Mouse (Mus musculus) neural tube, embryonic 15.5 days (tissue): ENCODE results near the gene Fam89a. TPM values are rescaled to one million over a fixed set of nuclear protein-coding genes. Genes with fewer than 3 reads are reported as not detected.
A peak's percentile ranks its signal among the peaks of the same experiment; 100 is the strongest.

ENCODE experiments used
- ATAC-seq: fragments of 200-750 bp; cut with Nextera tagmentation; 2 replicates; pipeline ENCODE4 v1.8.0; 2017; ENCODE audit warnings: mild to moderate bottlenecking, moderate TSS enrichment, moderate library complexity; ENCODE audit not compliant: low FRiP score
- H3K27ac ChIP-seq: fragments of 300-500 bp; sonication (generic); replicated peaks from 2 replicates; pipeline ENCODE4 v1.5.1; 2015; ENCODE audit warnings: mild to moderate bottlenecking, inconsistent platforms
- H3K27me3 ChIP-seq: fragments of 300-500 bp; sonication (generic); replicated peaks from 2 replicates; pipeline ENCODE4 v1.6.1; 2015; ENCODE audit warnings: inconsistent platforms
- H3K36me3 ChIP-seq: fragments of 300-500 bp; sonication (generic); 2 replicates; pipeline ENCODE4 v1.6.1; 2015; ENCODE audit warnings: inconsistent platforms
- H3K4me1 ChIP-seq: fragments of 300-500 bp; sonication (generic); 2 replicates; pipeline ENCODE4 v1.6.1; 2015; ENCODE audit warnings: inconsistent platforms
- H3K4me2 ChIP-seq: fragments of 300-500 bp; sonication (generic); 2 replicates; pipeline ENCODE4 v1.6.1; 2015; ENCODE audit warnings: inconsistent platforms, mild to moderate bottlenecking, moderate library complexity
- H3K4me3 ChIP-seq: fragments of 300-500 bp; sonication (generic); replicated peaks from 2 replicates; pipeline ENCODE4 v1.5.1; 2015; ENCODE audit warnings: mild to moderate bottlenecking, inconsistent platforms
- H3K9ac ChIP-seq: fragments of 300-500 bp; sonication (generic); replicated peaks from 2 replicates; pipeline ENCODE4 v1.6.1; 2015; ENCODE audit warnings: mild to moderate bottlenecking, inconsistent platforms
- H3K9me3 ChIP-seq: fragments of 300-500 bp; sonication (generic); replicated peaks from 2 replicates; pipeline ENCODE4 v1.6.1; 2016; ENCODE audit warnings: inconsistent platforms
- WGBS: fragments of 180-500 bp; shearing (Covaris S2); methylation state at CpG from one replicate; pipeline ENCODE4 v1.1.7; 2015; ENCODE audit warnings: mixed read lengths; 5-methylcytosine and 5-hydroxymethylcytosine counted together
- polyA plus RNA-seq: library from polyadenylated mRNA; unstranded; fragments of >200 nt; fragmentation: Nextera tagmentation; extraction: Ambion mirVana; gene quantifications from 2 replicates; pipeline ENCODE4 v1.2.1, GENCODE M21; 2015

The Fam89a gene
- polyA plus RNA-seq, 1 experiment from 2014 or later = 3.8 TPM

GRCm38 (mm10) chr8:124752325-124752862 lies 762 bp upstream of the Fam89a start:
- H3K27me3 ChIP-seq = peaks cover 57% of the 10 kb centered on the region
- whole genome bisulfite sequencing = 38% methylated on average over 21 of the region's 21 CpGs
- no peak for ATAC-seq

GRCm38 (mm10) chr8:124751191-124751590 lies 441 bp downstream of the Fam89a start:
- WGBS = under 1% methylated on average over 31 of the region's 31 CpGs
- Histone ChIP-seq H3K9ac (peak overlapping the region; percentile 37), H3K4me1 (peaks cover 19% of the 10 kb centered on the region), H3K9me3 (no peaks in the 10 kb centered on the region), H3K27ac (no peak overlapping the region), H3K4me2 (peak overlapping the region; percentile 67), H3K36me3 (no peaks in the 10 kb centered on the region), H3K27me3 (peaks cover 57% of the 10 kb centered on the region), H3K4me3 (peak overlapping the region; percentile 43)
- ATAC-seq = no peak

More at GRCm38 (mm10) chr8:124752325-124752862, 762 bp upstream of the Fam89a start:
- Histone ChIP-seq H3K4me3 (peak overlapping the region; percentile 43; the same call in 1 of the 2 replicates), H3K9me3 (no peaks in the 10 kb centered on the region), H3K36me3 (no peaks in the 10 kb centered on the region), H3K4me1 (peaks cover 19% of the 10 kb centered on the region), H3K4me2 (peak overlapping the region; percentile 67), H3K27ac (no peak overlapping the region), H3K9ac (no peak overlapping the region)

DNA sequence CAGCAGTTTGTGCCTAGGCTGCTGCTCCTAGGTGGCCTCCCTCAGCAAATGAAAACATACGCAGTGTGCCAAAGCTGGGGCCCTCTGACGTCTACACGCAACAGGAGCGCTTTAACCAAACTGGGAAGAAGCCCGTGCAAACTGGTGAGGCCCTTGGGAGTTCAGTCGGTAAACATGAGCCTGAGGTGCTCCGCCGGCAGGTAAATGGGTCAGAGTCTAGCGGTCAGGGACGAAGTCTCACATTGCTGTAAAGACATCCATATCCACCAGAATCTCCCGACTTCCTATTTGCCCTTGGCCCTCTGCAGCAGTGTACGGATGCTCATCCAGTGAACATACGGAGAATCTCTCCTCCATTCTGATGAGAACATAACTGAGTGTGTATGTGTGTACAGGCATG lies 5.0 kb downstream of the Fam89a start:
- peaks cover 31% of the 10 kb centered on the region for H3K27me3 ChIP-seq
- no peak overlapping the region for H3K27ac ChIP-seq
- no peak overlapping the region for H3K4me3 ChIP-seq
- H3K4me2 ChIP-seq = no peak overlapping the region
- no peaks in the 10 kb centered on the region for H3K9me3 ChIP-seq
- H3K4me1 ChIP-seq = peaks cover 9% of the 10 kb centered on the region
- H3K36me3 ChIP-seq = no peaks in the 10 kb centered on the region
- ATAC-seq = no peak
- H3K9ac ChIP-seq = no peak overlapping the region
- WGBS = 81% methylated on average over 13 of the region's 13 CpGs

GRCm38 (mm10) chr8:124739268-124739667 lies 12.4 kb downstream of the Fam89a start:
- Histone ChIP-seq H3K27ac (no peak overlapping the region), H3K27me3 (no peaks in the 10 kb centered on the region), H3K4me2 (no peak overlapping the region), H3K4me1 (no peaks in the 10 kb centered on the region), H3K4me3 (no peak overlapping the region), H3K36me3 (peaks cover 19% of the 10 kb centered on the region), H3K9me3 (no peaks in the 10 kb centered on the region), H3K9ac (no peak overlapping the region)
- ATAC-seq = peak; percentile 17; the same call in 1 of the 2 replicates
- 79% methylated on average over 1 of the region's 1 CpGs for WGBS

DNA sequence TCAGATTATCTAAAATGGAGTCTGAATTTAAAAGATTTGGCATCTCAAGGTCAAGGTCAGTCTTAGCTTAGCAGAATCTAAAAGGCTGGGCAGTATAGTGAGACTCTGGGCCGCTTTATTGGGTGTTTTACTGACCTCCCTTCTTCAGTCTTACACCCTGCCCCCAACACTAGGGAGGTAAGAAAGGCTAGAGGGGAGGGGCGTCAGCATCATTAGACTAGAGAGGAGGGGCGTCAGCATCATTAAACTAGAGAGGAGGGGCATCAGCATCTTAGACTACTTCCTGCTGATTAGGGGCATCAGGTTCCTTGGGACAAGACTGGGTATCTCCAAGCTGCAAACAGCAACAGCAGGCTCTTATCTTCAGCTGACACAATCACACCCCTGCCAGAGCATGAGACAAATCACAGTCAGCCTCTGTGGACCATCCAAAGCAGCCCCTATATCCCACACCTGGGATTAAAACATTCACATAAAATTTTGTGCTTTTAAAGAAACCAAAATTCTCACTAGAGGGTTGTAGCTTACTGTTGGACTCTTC lies 16.2 kb downstream of the Fam89a start:
- no peak overlapping the region for H3K4me3 ChIP-seq
- no peak overlapping the region for H3K9ac ChIP-seq
- 39% methylated on average over 3 of the region's 3 CpGs for WGBS
- H3K27ac ChIP-seq = no peak overlapping the region
- no peaks in the 10 kb centered on the region for H3K9me3 ChIP-seq
- ATAC-seq = no peak
- H3K36me3 ChIP-seq = peaks cover 47% of the 10 kb centered on the region
- H3K4me2 ChIP-seq = no peak overlapping the region
- no peaks in the 10 kb centered on the region for H3K27me3 ChIP-seq
- H3K4me1 ChIP-seq = no peaks in the 10 kb centered on the region

DNA sequence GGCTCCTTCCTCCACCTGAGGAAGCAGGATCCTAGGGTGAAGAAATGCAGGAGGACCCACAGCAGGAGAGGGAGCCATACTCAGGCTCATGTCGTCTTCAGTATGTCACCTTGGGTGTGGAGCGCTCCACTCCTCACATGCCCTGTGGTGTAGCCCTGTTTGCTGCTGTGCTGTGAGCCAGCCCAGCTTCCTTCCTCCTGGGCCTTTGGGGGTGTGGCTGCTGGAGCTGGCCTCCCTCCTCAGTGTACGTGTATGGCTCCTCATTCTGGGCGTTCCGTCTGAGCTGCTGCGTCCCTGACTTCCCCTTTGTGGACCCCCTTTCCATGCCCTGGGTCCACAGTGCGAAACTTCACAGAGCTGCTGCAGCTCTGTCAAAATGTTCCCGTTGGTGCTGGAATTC lies 18.8 kb downstream of the Fam89a start:
- Histone ChIP-seq H3K4me3 (no peak overlapping the region), H3K9ac (no peak overlapping the region), H3K27me3 (no peaks in the 10 kb centered on the region), H3K36me3 (peaks cover 72% of the 10 kb centered on the region), H3K4me2 (no peak overlapping the region), H3K27ac (no peak overlapping the region), H3K9me3 (no peaks in the 10 kb centered on the region), H3K4me1 (no peaks in the 10 kb centered on the region)
- ATAC-seq = no peak
- 97% methylated on average over 8 of the region's 8 CpGs for WGBS

DNA sequence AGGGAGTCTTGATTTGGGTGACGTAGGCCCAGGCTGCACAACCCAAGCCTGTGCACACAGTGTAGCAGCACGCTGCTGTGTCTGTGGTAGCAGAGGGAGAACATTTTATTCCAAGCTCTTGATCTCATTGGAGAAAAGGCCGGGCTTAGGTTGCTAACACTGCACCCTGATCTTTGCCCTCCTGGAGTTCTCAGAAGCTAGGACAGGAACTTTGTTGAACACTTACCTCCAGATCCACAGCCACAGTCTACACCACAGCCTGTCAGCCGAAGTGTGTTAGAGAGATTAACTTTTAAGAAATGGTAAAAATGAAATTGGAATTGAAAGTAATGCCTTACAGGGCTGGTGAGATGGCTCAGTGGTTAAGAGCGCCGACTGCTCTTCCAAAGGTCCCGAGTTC lies 27.3 kb downstream of the Fam89a start:
- Histone ChIP-seq H3K4me3 (no peak overlapping the region), H3K4me2 (no peak overlapping the region), H3K27ac (no peak overlapping the region), H3K36me3 (peaks cover 34% of the 10 kb centered on the region), H3K4me1 (peaks cover 31% of the 10 kb centered on the region), H3K9me3 (no peaks in the 10 kb centered on the region), H3K9ac (no peak overlapping the region), H3K27me3 (no peaks in the 10 kb centered on the region)
- WGBS = 96% methylated on average over 7 of the region's 7 CpGs
- ATAC-seq = no peak

- Histone ChIP-seq H3K27me3 (no peaks in the 10 kb centered on the region), H3K4me3 (peak within 1 kb of the TSS; percentile 92), H3K4me2 (peak within 1 kb of the TSS; percentile 83), H3K9ac (peak within 1 kb of the TSS; percentile 89), H3K36me3 (peaks cover 13% of the 10 kb centered on the region), H3K27ac (peak within 1 kb of the TSS; percentile 77), H3K4me1 (peaks cover 31% of the 10 kb centered on the region), H3K9me3 (no peaks in the 10 kb centered on the region)
- peak; percentile 99 for ATAC-seq
- under 1% methylated on average over 59 of the region's 59 CpGs for WGBS
Measured at GRCm38 (mm10) chr8:124721862-124722515, 29.6 kb downstream of the Fam89a start, which contains the start of the genes Ttc13 and Arv1. TSS of gene Ttc13 (minus strand) at chr8:124721983. TSS of gene Arv1 (plus strand) at chr8:124722139.

GRCm38 (mm10) chr8:124720938-124721861 lies 30.4 kb downstream of the Fam89a start:
- WGBS = 2% methylated on average over 29 of the region's 31 CpGs
- H3K27me3 ChIP-seq = no peaks in the 10 kb centered on the region
- H3K9ac ChIP-seq = peak overlapping the region; percentile 89
- H3K9me3 ChIP-seq = no peaks in the 10 kb centered on the region
- peak; percentile 65 for ATAC-seq
- peak overlapping the region; percentile 92 for H3K4me3 ChIP-seq
- H3K27ac ChIP-seq = peak overlapping the region; percentile 74
- peaks cover 5% of the 10 kb centered on the region; the same call in 1 of the 2 replicates for H3K36me3 ChIP-seq
- H3K4me1 ChIP-seq = peaks cover 31% of the 10 kb centered on the region
- H3K4me2 ChIP-seq = peak overlapping the region; percentile 83

DNA sequence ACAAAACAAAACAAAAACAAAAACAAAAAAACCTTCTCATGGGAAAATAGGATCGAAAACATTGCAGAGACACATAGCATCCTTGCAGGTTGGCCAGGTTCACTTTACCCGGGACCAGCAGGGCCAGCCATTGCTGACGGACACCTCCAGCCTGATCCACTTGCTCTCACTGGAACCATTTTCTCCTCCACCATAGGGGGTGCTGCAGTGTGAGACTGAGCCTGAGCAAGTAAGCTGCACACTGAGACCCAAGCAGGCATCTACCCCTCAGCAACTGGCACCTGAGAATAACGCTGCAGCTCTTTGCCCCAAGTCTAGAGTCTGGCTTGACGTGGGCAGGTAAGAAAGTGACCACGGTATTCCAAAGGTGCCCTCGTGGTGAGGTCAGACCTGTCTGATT lies 31.5 kb downstream of the Fam89a start:
- Histone ChIP-seq H3K4me3 (no peak overlapping the region), H3K27me3 (no peaks in the 10 kb centered on the region), H3K9ac (no peak overlapping the region), H3K27ac (no peak overlapping the region), H3K4me2 (peak overlapping the region; percentile 83), H3K4me1 (peaks cover 31% of the 10 kb centered on the region), H3K9me3 (no peaks in the 10 kb centered on the region), H3K36me3 (no peaks in the 10 kb centered on the region)
- ATAC-seq = no peak
- 80% methylated on average over 7 of the region's 7 CpGs for WGBS

DNA sequence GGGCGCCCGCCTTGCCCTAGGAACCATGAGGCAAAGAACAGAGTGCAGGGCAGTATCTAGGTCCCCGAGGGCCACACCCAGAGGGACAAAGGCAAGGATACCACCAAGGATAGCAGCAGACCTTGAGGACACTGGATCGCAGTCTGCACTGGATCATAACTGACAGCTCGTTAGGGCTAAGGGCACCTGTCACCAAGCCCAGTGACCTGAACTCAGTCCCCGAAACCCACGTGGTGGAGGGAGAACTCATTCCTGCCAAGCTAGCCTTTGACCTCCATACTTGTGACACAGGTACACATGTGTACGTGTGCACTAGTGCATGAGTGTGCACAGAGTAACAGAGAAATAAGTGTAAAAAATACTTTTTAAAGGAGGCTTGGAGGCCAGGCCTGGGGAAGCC lies 35.9 kb downstream of the Fam89a start:
- H3K27me3 ChIP-seq = no peaks in the 10 kb centered on the region
- H3K9ac ChIP-seq = no peak overlapping the region
- no peak overlapping the region for H3K4me3 ChIP-seq
- H3K27ac ChIP-seq = no peak overlapping the region
- H3K4me1 ChIP-seq = peaks cover 10% of the 10 kb centered on the region
- no peaks in the 10 kb centered on the region for H3K9me3 ChIP-seq
- peaks cover 31% of the 10 kb centered on the region for H3K36me3 ChIP-seq
- no peak for ATAC-seq
- H3K4me2 ChIP-seq = no peak overlapping the region
- WGBS = 94% methylated on average over 8 of the region's 8 CpGs
